Mouse (Mus musculus) small intestine, adult 2 months (tissue): ENCODE results near the gene Gpsm1. TPM values are rescaled to one million over a fixed set of nuclear protein-coding genes. Genes with fewer than 3 reads are reported as not detected.

Experiments
- H3K27ac ChIP-seq: fragments of 200-500 bp; 2 replicates; pipeline ENCODE4 v1.5.1; 2012; ENCODE audit warnings: low read depth, low read length, control low read depth, inconsistent platforms; ENCODE audit not compliant: insufficient read depth
- H3K27me3 ChIP-seq: fragments of 200-500 bp; 2 replicates; pipeline ENCODE4 v1.6.1; 2012; ENCODE audit warnings: mild to moderate bottlenecking, moderate library complexity, low read length, inconsistent platforms; ENCODE audit not compliant: control insufficient read depth, insufficient read depth
- H3K36me3 ChIP-seq: fragments of 200-500 bp; 2 replicates; pipeline ENCODE4 v1.6.1; 2012; ENCODE audit warnings: mild to moderate bottlenecking, low read length, control low read depth, inconsistent platforms; ENCODE audit not compliant: control insufficient read depth, insufficient read depth
- H3K4me1 ChIP-seq: fragments of 200-500 bp; 2 replicates; pipeline ENCODE4 v1.6.1; 2012; ENCODE audit warnings: low read length, inconsistent platforms, mixed read lengths; ENCODE audit not compliant: control insufficient read depth, insufficient read depth, insufficient read length
- H3K4me3 ChIP-seq: fragments of 200-500 bp; 2 replicates; pipeline ENCODE4 v1.5.1; 2012; ENCODE audit warnings: low read depth, mild to moderate bottlenecking, control low read depth, inconsistent platforms, low read length, moderate library complexity
- CTCF ChIP-seq: fragments of 200-500 bp; IDR thresholded peaks from 2 replicates; pipeline ENCODE4 v1.5.1; 2012; ENCODE audit warnings: low read depth, mild to moderate bottlenecking, control low read depth, inconsistent platforms, low read length, moderate library complexity, mixed read lengths; ENCODE audit not compliant: insufficient replicate concordance, insufficient read length; ENCODE audit errors: extremely low read depth
- POLR2A ChIP-seq: fragments of 200-500 bp; IDR thresholded peaks from 2 replicates; pipeline ENCODE4 v1.6.1; 2012; ENCODE audit warnings: low read depth, mild to moderate bottlenecking, control low read depth, inconsistent platforms, low read length, moderate library complexity
- WGBS: fragments of 180-500 bp; shearing (Covaris S2); methylation state at CpG from one replicate; pipeline ENCODE4 v1.1.7; 2018; 5-methylcytosine and 5-hydroxymethylcytosine counted together
- polyA plus RNA-seq: library from polyadenylated mRNA; depleted of rRNA; stranded (reverse); fragments of >200 nt; gene quantifications from 2 replicates; pipeline ENCODE4 v1.2.3, GENCODE M21; 2012

Gene Gpsm1
- polyA plus RNA-seq, 1 experiment, result 7.1 TPM

DNA sequence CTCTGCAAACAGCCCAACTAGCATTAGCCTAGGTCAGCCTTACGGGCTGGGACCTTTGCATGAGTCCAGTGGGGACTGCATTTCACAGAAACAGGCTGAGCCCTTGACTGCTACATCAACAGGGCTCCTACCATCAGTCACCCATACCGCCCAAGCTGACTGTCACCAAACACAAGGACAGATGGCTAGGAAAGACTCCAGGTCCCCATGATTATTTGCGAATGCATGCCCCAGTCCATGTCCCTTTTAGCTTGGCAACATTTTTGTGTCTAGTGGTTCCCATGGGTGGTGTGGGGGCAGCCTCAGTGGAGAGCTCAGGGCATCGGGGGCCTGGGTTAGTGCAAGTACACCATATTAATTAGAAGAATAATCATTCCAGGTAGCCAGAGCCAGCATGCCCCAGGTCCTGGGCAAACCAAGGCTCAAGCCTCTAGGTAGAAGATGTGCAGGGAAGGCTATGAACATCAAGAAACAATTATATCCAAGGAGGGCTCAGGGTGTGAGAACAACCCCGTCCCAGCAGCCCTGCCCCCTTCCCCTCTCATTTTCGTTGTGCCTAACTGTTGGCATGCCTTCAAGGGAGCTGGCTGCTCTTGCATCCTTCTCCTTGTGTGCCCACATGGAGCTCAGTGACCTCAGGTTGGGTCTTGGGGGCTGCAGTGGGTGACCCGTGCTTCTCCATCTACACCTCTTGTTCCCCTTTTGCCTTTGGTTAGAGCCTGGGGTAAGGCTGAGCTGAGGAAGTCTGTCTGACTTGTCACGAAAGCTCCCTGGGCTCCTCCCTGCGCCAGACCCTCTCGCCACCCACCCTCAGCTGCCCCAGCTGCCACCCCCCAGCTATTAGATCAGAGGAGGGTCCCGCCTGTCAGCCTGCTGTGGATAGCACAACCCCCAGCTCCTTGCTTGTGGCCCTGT is 38.0 kb downstream of the Gpsm1 start:
- Histone ChIP-seq H3K27me3 (no peaks in the 10 kb centered on the region), H3K27ac (no peak overlapping the region), H3K4me3 (peak overlapping the region; percentile 91; the same call in 1 of the 2 replicates), H3K36me3 (no peaks in the 10 kb centered on the region; the same call in 1 of the 2 replicates), H3K4me1 (peaks cover 13% of the 10 kb centered on the region)
- WGBS, result 88% methylated on average over 11 of the region's 11 CpGs
- no peak for TF ChIP-seq CTCF
- TF ChIP-seq POLR2A, result no peak

DNA sequence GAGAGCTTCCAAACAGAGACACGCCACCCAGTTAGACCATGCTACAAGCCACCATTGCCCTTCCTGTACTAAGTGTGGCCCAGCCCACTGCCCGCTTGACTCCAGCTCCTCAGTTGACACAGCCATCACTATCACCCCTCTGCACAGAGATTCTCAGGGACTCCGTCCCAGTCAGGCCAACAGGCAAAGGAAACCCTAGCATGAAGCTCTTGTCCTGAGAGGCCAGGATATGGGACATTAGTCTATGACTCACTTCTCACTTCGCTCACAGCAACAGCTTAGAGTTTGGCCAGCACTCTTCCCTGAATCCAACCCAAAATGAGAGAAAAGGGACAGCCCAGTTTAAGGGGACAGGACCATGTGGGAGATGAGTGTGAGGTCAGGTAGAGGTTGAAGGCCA is 39.1 kb downstream of the Gpsm1 start:
- H3K27ac ChIP-seq, result no peak overlapping the region
- TF ChIP-seq CTCF, result no peak
- TF ChIP-seq POLR2A, result no peak
- no peaks in the 10 kb centered on the region for H3K36me3 ChIP-seq
- 88% methylated on average over 4 of the region's 4 CpGs for WGBS
- no peak overlapping the region for H3K4me3 ChIP-seq
- no peaks in the 10 kb centered on the region for H3K27me3 ChIP-seq
- peaks cover 18% of the 10 kb centered on the region for H3K4me1 ChIP-seq

DNA sequence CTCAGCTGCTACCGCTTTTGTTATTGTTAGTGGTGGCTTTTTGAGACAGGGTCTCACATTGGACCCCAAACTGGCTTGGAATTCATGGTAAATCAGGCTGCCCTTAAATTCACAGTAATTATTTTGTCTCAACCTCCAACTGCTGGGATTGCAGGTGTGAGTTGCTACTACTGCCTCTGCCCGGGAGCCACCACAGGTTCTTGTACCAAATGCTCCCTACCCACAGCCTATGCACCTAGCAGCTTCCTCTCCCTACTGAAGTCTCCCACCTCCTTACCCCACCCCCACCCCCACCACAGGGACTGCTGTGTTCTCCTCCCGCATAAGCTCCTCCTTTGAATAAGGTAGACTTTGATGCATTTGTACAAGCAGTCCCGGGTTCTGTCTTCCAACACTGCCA is 40.9 kb downstream of the Gpsm1 start:
- Histone ChIP-seq H3K4me1 (peaks cover 18% of the 10 kb centered on the region), H3K27ac (no peak overlapping the region), H3K27me3 (no peaks in the 10 kb centered on the region), H3K36me3 (no peaks in the 10 kb centered on the region), H3K4me3 (no peak overlapping the region)
- TF ChIP-seq CTCF (no peak), POLR2A (no peak)
- WGBS, result 84% methylated on average over 4 of the region's 4 CpGs

DNA sequence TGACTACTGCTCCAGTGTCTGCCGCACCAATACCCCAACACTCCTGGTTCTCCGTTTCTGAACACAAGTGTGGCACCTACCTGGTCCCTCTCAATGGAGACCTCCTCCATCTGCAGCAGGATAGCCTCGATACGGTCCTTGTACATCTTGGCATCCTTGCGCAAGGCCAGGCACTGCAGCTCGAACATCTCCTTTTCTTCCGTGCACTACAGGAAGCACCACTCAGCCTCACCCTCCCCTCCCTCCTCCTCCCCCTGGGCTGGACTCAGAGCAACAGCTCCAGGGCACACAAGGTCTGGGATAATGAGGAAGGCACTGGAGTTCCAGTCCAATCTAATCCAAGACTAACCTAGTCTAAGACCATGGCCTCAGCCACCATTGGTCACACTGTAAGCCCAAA is 41.4 kb downstream of the Gpsm1 start:
- Histone ChIP-seq H3K27ac (no peak overlapping the region), H3K4me3 (no peak overlapping the region), H3K36me3 (no peaks in the 10 kb centered on the region), H3K27me3 (no peaks in the 10 kb centered on the region), H3K4me1 (peaks cover 16% of the 10 kb centered on the region)
- no peak for TF ChIP-seq CTCF
- TF ChIP-seq POLR2A, result no peak
- WGBS, result 73% methylated on average over 7 of the region's 7 CpGs

DNA sequence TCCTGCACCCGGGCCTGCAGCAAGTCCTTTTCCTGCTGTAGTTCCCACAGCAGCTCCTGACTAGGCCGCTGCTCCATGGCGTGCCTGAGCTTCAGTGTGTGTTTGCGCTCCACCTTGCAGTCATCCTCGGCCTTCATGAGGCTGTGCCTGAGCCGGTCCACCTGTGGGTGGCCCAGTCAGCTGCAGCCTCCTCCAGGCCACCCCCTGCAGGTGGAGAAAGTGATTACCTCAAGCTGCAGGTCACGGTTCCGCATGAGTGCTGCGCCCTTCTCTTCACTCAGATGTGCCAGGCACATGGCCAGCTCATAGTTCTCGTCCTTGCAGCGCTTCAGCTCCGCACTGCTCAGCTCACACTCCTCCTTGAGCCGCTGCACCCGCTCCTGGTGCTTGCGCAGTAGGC is 42.2 kb downstream of the Gpsm1 start:
- no peaks in the 10 kb centered on the region for H3K36me3 ChIP-seq
- H3K4me3 ChIP-seq, result no peak overlapping the region
- WGBS, result 52% methylated on average over 15 of the region's 15 CpGs
- H3K4me1 ChIP-seq, result peaks cover 14% of the 10 kb centered on the region
- H3K27me3 ChIP-seq, result no peaks in the 10 kb centered on the region
- TF ChIP-seq CTCF (peak; percentile 22; the same call in 1 of the 2 replicates), POLR2A (no peak)
- H3K27ac ChIP-seq, result no peak overlapping the region

DNA sequence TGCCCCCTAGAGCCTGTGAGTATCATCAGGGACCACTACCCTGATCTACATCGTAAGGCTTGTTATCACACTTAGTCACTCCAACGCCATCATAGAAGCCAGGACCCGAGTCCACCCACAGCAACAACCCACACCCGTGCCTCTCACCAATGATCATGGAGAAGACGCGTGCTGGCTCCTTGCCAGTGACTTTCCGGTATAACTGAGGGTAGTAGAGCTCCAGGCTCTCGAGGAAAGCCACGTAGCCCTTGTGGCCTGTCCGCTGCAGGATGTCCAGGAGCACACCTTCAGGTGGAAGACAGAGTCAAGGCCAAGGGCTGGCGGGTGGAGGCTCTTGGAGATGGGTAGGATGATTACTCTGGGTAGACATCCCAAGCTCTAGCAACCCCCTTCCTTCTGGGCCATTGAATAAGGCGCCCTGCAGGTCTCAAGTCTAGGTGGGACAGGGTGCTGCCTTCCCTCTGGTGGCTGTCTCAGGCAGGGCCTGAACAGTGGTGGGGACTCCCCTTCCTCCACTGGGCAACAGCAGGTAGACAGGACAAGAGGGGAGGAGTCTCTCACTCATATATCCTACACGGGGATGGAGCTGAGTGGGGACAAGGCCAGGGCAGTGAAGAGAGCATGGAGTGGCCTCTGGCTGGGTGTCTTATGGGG is 43.5 kb downstream of the Gpsm1 start:
- no peak overlapping the region for H3K27ac ChIP-seq
- WGBS, result 81% methylated on average over 13 of the region's 13 CpGs
- no peaks in the 10 kb centered on the region for H3K36me3 ChIP-seq
- H3K4me1 ChIP-seq, result peaks cover 11% of the 10 kb centered on the region
- H3K27me3 ChIP-seq, result no peaks in the 10 kb centered on the region
- TF ChIP-seq CTCF (no peak), POLR2A (no peak)
- no peak overlapping the region for H3K4me3 ChIP-seq

DNA sequence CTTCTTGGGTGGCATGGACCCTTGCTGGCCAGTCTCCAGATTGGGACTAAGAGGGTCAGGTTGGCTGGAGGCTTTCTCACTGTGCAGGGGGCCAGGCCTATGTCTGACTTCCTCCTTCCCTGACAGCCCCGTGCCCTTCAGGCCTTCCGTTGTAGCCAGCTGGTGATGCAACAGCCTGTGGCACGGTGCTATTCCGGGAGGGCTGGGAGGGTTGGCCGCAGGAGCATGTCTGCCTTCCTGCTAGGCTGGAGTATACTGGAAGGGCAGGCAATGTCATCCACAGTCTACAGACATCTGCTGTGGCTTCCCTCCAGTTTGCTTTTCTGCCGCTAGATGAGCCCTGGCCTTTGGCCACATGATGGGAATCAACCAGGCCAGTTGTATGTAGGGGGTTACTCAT is 44.7 kb downstream of the Gpsm1 start:
- H3K4me3 ChIP-seq, result peak overlapping the region; percentile 32
- WGBS, result 68% methylated on average over 6 of the region's 6 CpGs
- H3K4me1 ChIP-seq, result peaks cover 11% of the 10 kb centered on the region
- H3K36me3 ChIP-seq, result peaks cover 2% of the 10 kb centered on the region; the same call in 1 of the 2 replicates
- H3K27ac ChIP-seq, result no peak overlapping the region
- H3K27me3 ChIP-seq, result no peaks in the 10 kb centered on the region
- no peak for TF ChIP-seq CTCF
- TF ChIP-seq POLR2A, result no peak
